Mouse (Mus musculus): Measurements from ENCODE around the gene Diaph2. TPM values are rescaled to one million over a fixed set of nuclear protein-coding genes. Genes with fewer than 3 reads are reported as not detected.

Diaph2 gene
- polyA plus RNA-seq, 1 experiment from 2014 or later: 9.1 TPM

DNA sequence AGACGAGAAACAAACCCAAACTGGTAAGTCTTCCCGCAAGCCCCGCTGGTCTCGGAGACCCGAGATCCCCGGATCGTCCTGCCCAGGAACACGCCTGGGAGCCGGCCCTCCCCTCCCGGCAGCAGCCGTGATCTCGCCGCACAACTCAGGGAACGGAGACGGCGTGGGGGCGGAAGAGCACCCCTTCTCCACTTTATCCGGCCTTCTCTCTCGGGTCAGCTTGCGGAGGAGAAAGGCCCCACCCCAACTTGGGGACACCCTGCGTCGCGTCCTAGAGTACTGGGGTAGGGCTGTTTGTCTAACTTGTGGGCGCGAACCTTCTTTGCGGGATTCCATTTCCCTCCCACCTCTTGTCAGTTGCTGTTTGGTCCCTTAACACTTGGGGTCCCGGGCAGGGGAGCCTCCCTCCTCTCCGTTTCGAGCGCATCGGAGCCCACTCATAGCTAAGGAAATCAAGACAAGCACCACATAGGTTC lies 590 bp downstream of the Diaph2 start:
- Histone ChIP-seq H3K27ac (ENCODE audit: low read length) (peak overlapping the region; percentile 72), H3K36me3 (ENCODE audit: control insufficient read depth, insufficient read depth, low read length) (no peaks in the 10 kb centered on the region), H3K27me3 (ENCODE audit: control insufficient read depth, insufficient read depth, low read depth, low read length) (no peaks in the 10 kb centered on the region), H3K9me3 (ENCODE audit: control insufficient read depth, low read length) (no peaks in the 10 kb centered on the region), H3K9ac (ENCODE audit: low read length) (peak overlapping the region; percentile 72), H3K4me1 (replicated peaks; ENCODE audit: control insufficient read depth, insufficient read depth, low read length) (no peaks in the 10 kb centered on the region), H3K4me3 (ENCODE audit: low read length) (peak overlapping the region; percentile 64), H3K4me2 (ENCODE audit: low read depth, low read length) (peak overlapping the region; percentile 56)
- ATAC-seq (ENCODE audit: low read depth): peak; percentile 72
- 14% methylated on average over 27 of the region's 31 CpGs for WGBS

DNA sequence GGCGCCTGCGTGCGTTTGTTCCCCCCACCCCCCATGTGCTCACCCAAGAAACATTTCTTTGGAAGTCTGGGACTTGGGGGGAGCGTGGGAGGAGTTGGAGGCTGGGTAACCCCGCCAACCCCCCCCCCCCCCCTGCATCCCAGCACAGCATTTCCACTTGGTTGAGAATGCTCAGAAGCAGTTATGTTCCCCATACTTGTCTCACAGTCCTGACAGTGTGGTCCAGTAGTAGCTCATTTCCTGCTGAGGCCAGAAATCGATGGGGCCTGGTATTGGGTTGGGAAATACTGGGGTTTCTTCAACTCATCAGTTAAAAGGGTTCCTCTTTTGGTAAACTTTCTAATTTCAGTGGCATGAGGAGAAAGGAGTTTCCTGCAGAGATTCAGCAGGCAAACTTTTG lies 1.1 kb downstream of the Diaph2 start:
- Histone ChIP-seq H3K4me2 (ENCODE audit: low read depth, low read length) (peak overlapping the region; percentile 56), H3K36me3 (ENCODE audit: control insufficient read depth, insufficient read depth, low read length) (no peaks in the 10 kb centered on the region), H3K27me3 (ENCODE audit: control insufficient read depth, insufficient read depth, low read depth, low read length) (no peaks in the 10 kb centered on the region), H3K9me3 (ENCODE audit: control insufficient read depth, low read length) (no peaks in the 10 kb centered on the region), H3K4me3 (ENCODE audit: low read length) (peak overlapping the region; percentile 64), H3K4me1 (replicated peaks; ENCODE audit: control insufficient read depth, insufficient read depth, low read length) (no peaks in the 10 kb centered on the region), H3K9ac (ENCODE audit: low read length) (peak overlapping the region; percentile 72), H3K27ac (ENCODE audit: low read length) (peak overlapping the region; percentile 72)
- WGBS: 15% methylated on average over 6 of the region's 6 CpGs
- ATAC-seq (ENCODE audit: low read depth): peak; percentile 36

- peak; percentile 61 for ATAC-seq (ENCODE audit: low read depth)
- Histone ChIP-seq H3K9me3 (ENCODE audit: control insufficient read depth, low read length) (no peaks in the 10 kb centered on the region), H3K4me3 (ENCODE audit: low read length) (no peak overlapping the region), H3K9ac (ENCODE audit: low read length) (no peak overlapping the region), H3K27me3 (ENCODE audit: control insufficient read depth, insufficient read depth, low read depth, low read length) (no peaks in the 10 kb centered on the region), H3K27ac (ENCODE audit: low read length) (no peak overlapping the region), H3K36me3 (ENCODE audit: control insufficient read depth, insufficient read depth, low read length) (no peaks in the 10 kb centered on the region), H3K4me1 (replicated peaks; ENCODE audit: control insufficient read depth, insufficient read depth, low read length) (no peaks in the 10 kb centered on the region), H3K4me2 (ENCODE audit: low read depth, low read length) (no peak overlapping the region)
Observed at GRCm38 (mm10) chrX:129756606-129757005, 7.1 kb downstream of the Diaph2 start.

- WGBS: 51% methylated on average over 2 of the region's 2 CpGs
- Histone ChIP-seq H3K27me3 (ENCODE audit: control insufficient read depth, insufficient read depth, low read depth, low read length) (no peaks in the 10 kb centered on the region), H3K9ac (ENCODE audit: low read length) (no peak overlapping the region), H3K4me1 (replicated peaks; ENCODE audit: control insufficient read depth, insufficient read depth, low read length) (no peaks in the 10 kb centered on the region), H3K4me3 (ENCODE audit: low read length) (no peak overlapping the region), H3K9me3 (ENCODE audit: control insufficient read depth, low read length) (no peaks in the 10 kb centered on the region), H3K4me2 (ENCODE audit: low read depth, low read length) (no peak overlapping the region), H3K36me3 (ENCODE audit: control insufficient read depth, insufficient read depth, low read length) (no peaks in the 10 kb centered on the region), H3K27ac (ENCODE audit: low read length) (no peak overlapping the region)
- ATAC-seq (ENCODE audit: low read depth): peak; percentile 74
Observed at GRCm38 (mm10) chrX:129762649-129763048, 13.1 kb downstream of the Diaph2 start.

GRCm38 (mm10) chrX:129765378-129765777 lies 15.8 kb downstream of the Diaph2 start:
- Histone ChIP-seq H3K9me3 (ENCODE audit: control insufficient read depth, low read length) (no peaks in the 10 kb centered on the region), H3K4me1 (replicated peaks; ENCODE audit: control insufficient read depth, insufficient read depth, low read length) (no peaks in the 10 kb centered on the region), H3K36me3 (ENCODE audit: control insufficient read depth, insufficient read depth, low read length) (no peaks in the 10 kb centered on the region), H3K4me2 (ENCODE audit: low read depth, low read length) (no peak overlapping the region), H3K9ac (ENCODE audit: low read length) (no peak overlapping the region), H3K27me3 (ENCODE audit: control insufficient read depth, insufficient read depth, low read depth, low read length) (no peaks in the 10 kb centered on the region), H3K4me3 (ENCODE audit: low read length) (no peak overlapping the region), H3K27ac (ENCODE audit: low read length) (no peak overlapping the region)
- ATAC-seq (ENCODE audit: low read depth): no peak
- 72% methylated on average over 2 of the region's 2 CpGs for WGBS

DNA sequence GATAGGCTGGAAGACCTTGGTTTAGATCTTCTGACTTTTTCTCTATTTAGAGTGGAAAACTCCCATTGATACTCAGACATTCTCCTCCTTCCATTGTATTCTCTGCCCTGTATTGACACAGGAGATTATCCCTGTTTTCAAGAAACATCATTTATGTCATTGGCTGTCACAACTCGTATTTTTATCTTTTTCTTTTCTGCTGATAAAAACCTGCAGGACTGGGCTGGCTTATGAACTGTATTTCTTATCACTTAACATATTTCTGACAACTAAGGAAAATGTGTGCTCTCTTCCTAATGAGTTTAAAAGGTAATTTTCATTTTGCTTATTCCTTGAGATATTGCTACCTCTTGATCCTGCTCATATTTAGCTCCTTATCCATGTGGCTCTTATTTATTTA lies 17.3 kb downstream of the Diaph2 start:
- Histone ChIP-seq H3K9me3 (ENCODE audit: control insufficient read depth, low read length) (no peaks in the 10 kb centered on the region), H3K9ac (ENCODE audit: low read length) (no peak overlapping the region), H3K27ac (ENCODE audit: low read length) (no peak overlapping the region), H3K36me3 (ENCODE audit: control insufficient read depth, insufficient read depth, low read length) (no peaks in the 10 kb centered on the region), H3K4me2 (ENCODE audit: low read depth, low read length) (no peak overlapping the region), H3K4me3 (ENCODE audit: low read length) (no peak overlapping the region), H3K4me1 (replicated peaks; ENCODE audit: control insufficient read depth, insufficient read depth, low read length) (no peaks in the 10 kb centered on the region), H3K27me3 (ENCODE audit: control insufficient read depth, insufficient read depth, low read depth, low read length) (no peaks in the 10 kb centered on the region)
- WGBS: 31% methylated on average over 1 of the region's 1 CpGs
- no peak for ATAC-seq (ENCODE audit: low read depth)

DNA sequence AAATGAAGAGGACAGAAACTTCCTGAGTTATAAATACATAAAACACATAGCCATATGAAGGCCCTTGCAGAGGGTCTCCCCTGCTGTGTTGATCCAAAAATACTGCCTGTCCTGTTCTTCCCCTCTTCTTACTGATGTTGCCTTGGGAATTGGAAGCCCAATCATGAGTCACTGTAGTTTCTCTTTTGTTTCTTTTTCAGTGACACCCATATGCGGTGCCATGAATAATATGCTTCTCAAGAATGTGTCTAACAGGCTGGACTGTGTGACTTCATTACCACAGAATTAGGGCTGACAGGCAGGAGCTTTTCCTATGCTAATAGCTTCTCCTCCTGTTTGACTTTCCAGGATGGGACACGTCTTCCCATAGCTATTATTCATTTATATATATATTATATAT lies 21.1 kb downstream of the Diaph2 start:
- 54% methylated on average over 2 of the region's 2 CpGs for WGBS
- no peak overlapping the region for H3K27ac ChIP-seq (ENCODE audit: low read length)
- no peak for ATAC-seq (ENCODE audit: low read depth)
- H3K9ac ChIP-seq (ENCODE audit: low read length): no peak overlapping the region
- no peak overlapping the region for H3K4me2 ChIP-seq (ENCODE audit: low read depth, low read length)
- H3K27me3 ChIP-seq (ENCODE audit: control insufficient read depth, insufficient read depth, low read depth, low read length): no peaks in the 10 kb centered on the region
- H3K36me3 ChIP-seq (ENCODE audit: control insufficient read depth, insufficient read depth, low read length): no peaks in the 10 kb centered on the region
- no peaks in the 10 kb centered on the region for H3K9me3 ChIP-seq (ENCODE audit: control insufficient read depth, low read length)
- H3K4me1 ChIP-seq (replicated peaks; ENCODE audit: control insufficient read depth, insufficient read depth, low read length): no peaks in the 10 kb centered on the region
- no peak overlapping the region for H3K4me3 ChIP-seq (ENCODE audit: low read length)

DNA sequence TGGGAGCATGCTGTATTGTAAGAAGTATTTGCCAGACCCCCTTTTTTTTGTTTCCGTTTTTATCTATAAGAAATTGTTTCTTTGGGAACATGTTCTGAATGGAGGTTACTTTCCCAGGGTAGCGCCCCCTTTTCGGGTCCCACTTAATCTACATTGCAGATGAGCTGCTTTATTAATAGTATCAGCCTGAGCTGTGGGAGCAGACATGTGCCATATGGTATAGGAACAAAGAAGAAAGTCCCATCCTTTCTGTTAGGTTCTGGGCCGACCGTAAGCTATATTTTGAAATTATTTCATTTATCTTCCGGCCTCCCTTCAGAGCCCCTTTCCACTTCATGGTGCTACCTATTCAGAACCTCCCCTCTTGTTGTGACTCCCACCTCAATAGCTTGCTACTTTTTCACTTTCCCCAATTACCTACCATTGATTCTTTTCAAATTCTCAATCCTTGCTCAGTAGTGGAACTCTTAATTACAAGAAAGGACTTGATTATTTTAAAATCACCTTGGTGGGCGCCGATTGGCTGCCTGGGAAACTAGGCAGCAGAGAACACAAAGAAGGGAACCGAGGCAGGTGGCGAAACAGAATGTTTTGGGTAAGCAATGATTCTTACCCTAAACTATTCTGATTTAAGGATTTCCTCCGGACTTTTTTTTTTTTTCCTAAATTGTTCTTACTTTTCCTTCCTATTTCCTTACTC lies 24.2 kb downstream of the Diaph2 start:
- no peaks in the 10 kb centered on the region for H3K36me3 ChIP-seq (ENCODE audit: control insufficient read depth, insufficient read depth, low read length)

DNA sequence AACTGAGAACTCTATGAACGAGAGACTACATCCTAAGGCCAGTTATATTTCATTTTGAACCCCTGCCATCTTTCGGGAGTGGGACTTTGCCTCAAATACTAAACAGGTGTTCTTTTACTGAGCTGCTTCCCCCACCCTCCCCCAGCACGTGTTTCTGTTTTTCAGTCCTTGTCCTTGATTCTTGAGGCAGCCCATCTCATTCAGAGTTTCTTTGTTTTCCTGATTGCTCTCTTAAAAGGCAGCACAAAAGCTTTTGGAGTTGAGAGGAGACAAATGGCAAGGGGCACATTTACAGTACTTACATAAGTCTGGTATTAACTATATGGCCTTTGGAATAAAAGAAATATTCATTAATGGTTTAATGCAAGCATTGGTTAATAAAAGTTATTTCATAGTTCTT lies 24.9 kb downstream of the Diaph2 start:
- Histone ChIP-seq H3K4me3 (ENCODE audit: low read length) (no peak overlapping the region), H3K27ac (ENCODE audit: low read length) (no peak overlapping the region), H3K27me3 (ENCODE audit: control insufficient read depth, insufficient read depth, low read depth, low read length) (no peaks in the 10 kb centered on the region), H3K9me3 (ENCODE audit: control insufficient read depth, low read length) (no peaks in the 10 kb centered on the region), H3K4me1 (replicated peaks; ENCODE audit: control insufficient read depth, insufficient read depth, low read length) (no peaks in the 10 kb centered on the region), H3K36me3 (ENCODE audit: control insufficient read depth, insufficient read depth, low read length) (no peaks in the 10 kb centered on the region), H3K9ac (ENCODE audit: low read length) (no peak overlapping the region), H3K4me2 (ENCODE audit: low read depth, low read length) (no peak overlapping the region)
- WGBS: 61% methylated on average over 3 of the region's 3 CpGs
- ATAC-seq (ENCODE audit: low read depth): no peak

More for the DNA sequence above, 24.2 kb downstream of the Diaph2 start:
- H3K4me2 ChIP-seq (ENCODE audit: low read depth, low read length): no peak overlapping the region
- H3K9ac ChIP-seq (ENCODE audit: low read length): no peak overlapping the region
- H3K4me3 ChIP-seq (ENCODE audit: low read length): no peak overlapping the region
- ATAC-seq (ENCODE audit: low read depth): 0 out of 2 replicates have a peak, but pooled peaks have one; percentile 52
- H3K9me3 ChIP-seq (ENCODE audit: control insufficient read depth, low read length): no peaks in the 10 kb centered on the region
- no peaks in the 10 kb centered on the region for H3K4me1 ChIP-seq (replicated peaks; ENCODE audit: control insufficient read depth, insufficient read depth, low read length)
- WGBS: 63% methylated on average over 11 of the region's 11 CpGs
- H3K27ac ChIP-seq (ENCODE audit: low read length): no peak overlapping the region
- H3K27me3 ChIP-seq (ENCODE audit: control insufficient read depth, insufficient read depth, low read depth, low read length): no peaks in the 10 kb centered on the region
